Mouse (Mus musculus) spleen, adult 2 months (tissue): ENCODE results near the gene BC048403. TPM values are rescaled to one million over a fixed set of nuclear protein-coding genes. Genes with fewer than 3 reads are reported as not detected.

Experiments
- DNase-seq, 2 experiments: peaks; one replicate each; pipeline versions ENCODE4 v3.0.0 to v3.0.0-alpha.2; 2012 to 2021; ENCODE audit warnings: low spot score in 2 of 2, low read depth in 1 of 2
- H3K27ac ChIP-seq: fragments of 200-500 bp; 2 replicates; pipeline ENCODE4 v1.5.1; 2012; ENCODE audit warnings: low read length, inconsistent platforms; ENCODE audit not compliant: insufficient read depth
- H3K27me3 ChIP-seq: fragments of 200-500 bp; 2 replicates; pipeline ENCODE4 v1.6.1; 2012; ENCODE audit warnings: mild to moderate bottlenecking, moderate library complexity, low read length, inconsistent platforms; ENCODE audit not compliant: control insufficient read depth, insufficient read depth
- H3K36me3 ChIP-seq: fragments of 200-500 bp; 2 replicates; pipeline ENCODE4 v1.6.1; 2012; ENCODE audit warnings: mild to moderate bottlenecking, low read length, inconsistent platforms; ENCODE audit not compliant: control insufficient read depth, insufficient read depth
- H3K4me1 ChIP-seq: fragments of 200-500 bp; 2 replicates; pipeline ENCODE4 v1.6.1; 2011; ENCODE audit warnings: inconsistent platforms; ENCODE audit not compliant: control insufficient read depth, insufficient read depth, insufficient read length
- H3K4me3 ChIP-seq: fragments of 200-500 bp; 2 replicates; pipeline ENCODE4 v1.5.1; 2011; ENCODE audit warnings: mild to moderate bottlenecking, inconsistent platforms; ENCODE audit not compliant: insufficient read depth, insufficient read length; ENCODE audit errors: extremely low read depth
- CTCF ChIP-seq: fragments of 200-500 bp; IDR thresholded peaks from 2 replicates; pipeline ENCODE4 v1.5.1; 2011; ENCODE audit warnings: mild to moderate bottlenecking, inconsistent platforms; ENCODE audit not compliant: insufficient read depth, insufficient read length, insufficient replicate concordance; ENCODE audit errors: extremely low read depth
- POLR2A ChIP-seq: fragments of 200-500 bp; IDR thresholded peaks from 2 replicates; pipeline ENCODE4 v1.6.1; 2011; ENCODE audit warnings: low read depth, low read length, inconsistent platforms
- WGBS: fragments of 180-500 bp; shearing (Covaris S2); methylation state at CpG from one replicate; pipeline ENCODE4 v1.1.7; 2018; 5-methylcytosine and 5-hydroxymethylcytosine counted together
- polyA plus RNA-seq: library from polyadenylated mRNA; depleted of rRNA; stranded (reverse); fragments of >200 nt; gene quantifications from 2 replicates; pipeline ENCODE4 v1.2.3, GENCODE M21; 2012; rRNA removed

Gene BC048403
- 4.7 and 6.7 TPM in 2 replicates for polyA plus RNA-seq

- DNase-seq = peak; percentile 76 to 82
- 1% methylated on average over 66 of the region's 68 CpGs for WGBS
- Histone ChIP-seq H3K27ac (peak within 1 kb of the TSS; percentile 79), H3K4me1 (peaks cover 4% of the 10 kb centered on the region; the same call in 1 of the 2 replicates), H3K27me3 (no peaks in the 10 kb centered on the region), H3K4me3 (peak within 1 kb of the TSS; percentile 90), H3K36me3 (no peaks in the 10 kb centered on the region)
- peak; percentile 62 for TF ChIP-seq POLR2A
- no peak for TF ChIP-seq CTCF
These were observed at the start of gene BC048403 for GRCm38 (mm10) chr10:121739548-121740505. TSS of gene BC048403 (plus strand) at chr10:121739937.

- H3K27ac ChIP-seq = no peak overlapping the region
- TF ChIP-seq CTCF (no peak), POLR2A (no peak)
- no peaks in the 10 kb centered on the region for H3K27me3 ChIP-seq
- H3K4me3 ChIP-seq = no peak overlapping the region; the same call in 1 of the 2 replicates
- H3K4me1 ChIP-seq = no peaks in the 10 kb centered on the region
- no peak for DNase-seq
- WGBS = 27% methylated on average over 18 of the region's 18 CpGs
- no peaks in the 10 kb centered on the region for H3K36me3 ChIP-seq
These were observed 46.7 kb upstream of the BC048403 start for GRCm38 (mm10) chr10:121692944-121693579.

GRCm38 (mm10) chr10:121694567-121694966, 45.2 kb upstream of the BC048403 start:
- no peaks in the 10 kb centered on the region for H3K36me3 ChIP-seq
- H3K4me3 ChIP-seq = no peak overlapping the region
- H3K4me1 ChIP-seq = no peaks in the 10 kb centered on the region
- H3K27me3 ChIP-seq = no peaks in the 10 kb centered on the region
- H3K27ac ChIP-seq = no peak overlapping the region
- TF ChIP-seq POLR2A (no peak), CTCF (no peak)
- no peak for DNase-seq
- 97% methylated on average over 11 of the region's 11 CpGs for WGBS

- TF ChIP-seq POLR2A (no peak), CTCF (peak; percentile 13; the same call in 1 of the 2 replicates)
- H3K4me3 ChIP-seq = no peak overlapping the region
- H3K4me1 ChIP-seq = no peaks in the 10 kb centered on the region
- 22% methylated on average over 11 of the region's 11 CpGs for WGBS
- DNase-seq = peak; percentile 22 to 23
- no peaks in the 10 kb centered on the region for H3K36me3 ChIP-seq
- no peak overlapping the region for H3K27ac ChIP-seq
- no peaks in the 10 kb centered on the region for H3K27me3 ChIP-seq
These were observed 38.2 kb upstream of the BC048403 start for GRCm38 (mm10) chr10:121701296-121702248.

GRCm38 (mm10) chr10:121703619-121704018, 36.1 kb upstream of the BC048403 start:
- no peak for DNase-seq

GRCm38 (mm10) chr10:121704871-121705270, 34.9 kb upstream of the BC048403 start:
- no peaks in the 10 kb centered on the region for H3K27me3 ChIP-seq
- no peak overlapping the region for H3K27ac ChIP-seq
- DNase-seq = no peak
- no peaks in the 10 kb centered on the region for H3K36me3 ChIP-seq
- TF ChIP-seq POLR2A (no peak), CTCF (no peak)
- no peak overlapping the region for H3K4me3 ChIP-seq
- H3K4me1 ChIP-seq = no peaks in the 10 kb centered on the region
- 88% methylated on average over 6 of the region's 6 CpGs for WGBS

More at GRCm38 (mm10) chr10:121703619-121704018, 36.1 kb upstream of the BC048403 start:
- TF ChIP-seq CTCF (no peak), POLR2A (no peak)
- 83% methylated on average over 6 of the region's 6 CpGs for WGBS
- Histone ChIP-seq H3K27me3 (no peaks in the 10 kb centered on the region), H3K36me3 (no peaks in the 10 kb centered on the region), H3K4me3 (no peak overlapping the region), H3K27ac (no peak overlapping the region), H3K4me1 (no peaks in the 10 kb centered on the region)
